Mouse (Mus musculus) G1E (cell line): ENCODE measurements at regions not wholly inside any gene's neighbourhood (a gene's known extent, or its start where the extent isn't known, plus 50 kb on each side); places are given as distances from the start of the nearest gene placed in this dataset.

ENCODE experiments used
- ATAC-seq: 2 replicates; pipeline ENCODE4 v1.8.0; 2016; ENCODE audit warnings: mild to moderate bottlenecking; ENCODE audit not compliant: insufficient number of reproducible peaks, poor library complexity, low FRiP score, severe bottlenecking; ENCODE audit errors: extremely low read depth
- DNase-seq: peaks from one replicate; pipeline ENCODE4 v3.0.0; 2012; ENCODE audit warnings: low spot score
- H3K27me3 ChIP-seq: 2 replicates; pipeline ENCODE4 v1.6.1; 2012; ENCODE audit warnings: mild to moderate bottlenecking, low read length, inconsistent platforms; ENCODE audit not compliant: insufficient read depth
- H3K36me3 ChIP-seq: replicated peaks from 2 replicates; pipeline ENCODE3; 2012; ENCODE audit warnings: mild to moderate bottlenecking, inconsistent platforms
- H3K4me1 ChIP-seq: 2 replicates; pipeline ENCODE4 v1.6.1; 2012; ENCODE audit warnings: low read depth, low read length, inconsistent platforms, mixed read lengths; ENCODE audit not compliant: insufficient read depth
- H3K4me3 ChIP-seq: 2 replicates; pipeline ENCODE4 v1.5.1; 2012; ENCODE audit warnings: low read depth, mild to moderate bottlenecking, inconsistent platforms, low read length, moderate library complexity, mixed read lengths
- H3K9me3 ChIP-seq: replicated peaks from 2 replicates; pipeline ENCODE4 v1.6.1; 2012; ENCODE audit warnings: inconsistent platforms
- CTCF ChIP-seq: IDR thresholded peaks from 2 replicates; pipeline ENCODE4 v1.5.1; 2012; ENCODE audit warnings: low read depth, low read length, inconsistent platforms, mixed read lengths
- GATA1 ChIP-seq: IDR thresholded peaks from 2 replicates; pipeline ENCODE4 v1.6.1; 2012; ENCODE audit warnings: borderline replicate concordance, low read length, inconsistent platforms, mixed read lengths
- GATA2 ChIP-seq: IDR thresholded peaks from 2 replicates; pipeline ENCODE4 v1.6.1; 2012; ENCODE audit warnings: low read depth, low read length, inconsistent platforms, borderline replicate concordance
- POLR2AphosphoS5 ChIP-seq: IDR thresholded peaks from 2 replicates; pipeline ENCODE4 v1.6.1; 2012; ENCODE audit warnings: low read depth, low read length, inconsistent platforms; ENCODE audit not compliant: insufficient replicate concordance
- TAL1 ChIP-seq: conservative IDR thresholded peaks from 2 replicates; pipeline ENCODE4 v1.6.1; 2012; ENCODE audit warnings: low read depth, low read length, inconsistent platforms, mixed read lengths

- no peak overlapping the region for H3K4me3 ChIP-seq
- ATAC-seq (no peak), DNase-seq (no peak)
- H3K9me3 ChIP-seq = peaks cover 80% of the 10 kb centered on the region
- TF ChIP-seq CTCF (no peak), GATA1 (no peak), POLR2AphosphoS5 (no peak), GATA2 (no peak), TAL1 (no peak)
- no peaks in the 10 kb centered on the region for H3K27me3 ChIP-seq
- H3K36me3 ChIP-seq = no peaks in the 10 kb centered on the region
- no peaks in the 10 kb centered on the region for H3K4me1 ChIP-seq
Observed at GRCm38 (mm10) chr6:99864949-99865348, 138.8 kb upstream of the Prok2 start.

GRCm38 (mm10) chr6:99863418-99863817 lies 137.2 kb upstream of the Prok2 start:
- H3K36me3 ChIP-seq = no peaks in the 10 kb centered on the region
- ATAC-seq (no peak), DNase-seq (no peak)
- H3K4me3 ChIP-seq = no peak overlapping the region
- no peaks in the 10 kb centered on the region for H3K4me1 ChIP-seq
- TF ChIP-seq POLR2AphosphoS5 (no peak), GATA2 (no peak), TAL1 (no peak), CTCF (no peak), GATA1 (no peak)
- H3K9me3 ChIP-seq = peaks cover 74% of the 10 kb centered on the region
- H3K27me3 ChIP-seq = no peaks in the 10 kb centered on the region

- Histone ChIP-seq H3K4me1 (no peaks in the 10 kb centered on the region), H3K4me3 (no peak overlapping the region), H3K27me3 (no peaks in the 10 kb centered on the region), H3K9me3 (peaks cover 60% of the 10 kb centered on the region), H3K36me3 (no peaks in the 10 kb centered on the region)
- no peak for TF ChIP-seq GATA1
- no peak for TF ChIP-seq GATA2
- no peak for TF ChIP-seq CTCF
- TF ChIP-seq POLR2AphosphoS5 = no peak
- no peak for TF ChIP-seq TAL1
- no peak for ATAC-seq
- no peak for DNase-seq
Observed at GRCm38 (mm10) chr6:99857411-99857810, 131.2 kb upstream of the Prok2 start.

DNA sequence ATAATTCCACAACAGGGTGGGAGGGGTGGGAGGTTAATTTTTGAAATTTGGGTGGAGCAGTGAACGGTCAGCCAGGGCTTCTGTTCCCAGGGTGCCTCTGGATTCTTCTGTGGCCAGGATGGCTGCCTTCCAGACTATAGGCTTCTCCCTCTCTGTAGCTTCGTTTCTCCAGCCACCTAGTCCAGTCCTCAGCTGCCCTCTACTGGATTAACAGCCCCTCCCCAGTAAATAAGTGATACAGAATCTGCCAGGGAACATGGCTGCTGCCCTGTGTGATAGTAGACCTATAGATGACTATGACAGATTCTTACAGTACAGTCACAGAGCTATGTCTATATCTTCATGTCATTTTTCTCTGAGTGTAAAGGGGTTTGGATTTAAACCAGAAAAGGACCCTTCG lies 127.5 kb upstream of the Prok2 start:
- H3K9me3 ChIP-seq = peaks cover 47% of the 10 kb centered on the region
- no peaks in the 10 kb centered on the region for H3K36me3 ChIP-seq
- DNase-seq = no peak
- no peaks in the 10 kb centered on the region for H3K4me1 ChIP-seq
- no peak overlapping the region for H3K4me3 ChIP-seq
- no peaks in the 10 kb centered on the region for H3K27me3 ChIP-seq
- TF ChIP-seq CTCF (no peak), TAL1 (no peak), GATA1 (no peak), POLR2AphosphoS5 (no peak), GATA2 (no peak)
- no peak for ATAC-seq

GRCm38 (mm10) chr6:99850706-99851105 lies 124.5 kb upstream of the Prok2 start:
- no peak for TF ChIP-seq TAL1
- no peak for TF ChIP-seq CTCF
- ATAC-seq = no peak

GRCm38 (mm10) chr6:99845508-99845846 lies 119.3 kb upstream of the Prok2 start:
- Histone ChIP-seq H3K4me1 (no peaks in the 10 kb centered on the region), H3K4me3 (no peak overlapping the region), H3K27me3 (no peaks in the 10 kb centered on the region), H3K36me3 (no peaks in the 10 kb centered on the region), H3K9me3 (peaks cover 69% of the 10 kb centered on the region)
- no peak for DNase-seq
- TF ChIP-seq CTCF (no peak), POLR2AphosphoS5 (no peak), TAL1 (no peak), GATA2 (no peak), GATA1 (no peak)
- no peak for ATAC-seq

More at GRCm38 (mm10) chr6:99850706-99851105, 124.5 kb upstream of the Prok2 start:
- Histone ChIP-seq H3K36me3 (no peaks in the 10 kb centered on the region), H3K4me3 (no peak overlapping the region), H3K9me3 (peaks cover 41% of the 10 kb centered on the region), H3K27me3 (no peaks in the 10 kb centered on the region), H3K4me1 (no peaks in the 10 kb centered on the region)
- no peak for DNase-seq
